8 mouse cellular contexts compared by ENCODE assay signal in the genomic region with DNA sequence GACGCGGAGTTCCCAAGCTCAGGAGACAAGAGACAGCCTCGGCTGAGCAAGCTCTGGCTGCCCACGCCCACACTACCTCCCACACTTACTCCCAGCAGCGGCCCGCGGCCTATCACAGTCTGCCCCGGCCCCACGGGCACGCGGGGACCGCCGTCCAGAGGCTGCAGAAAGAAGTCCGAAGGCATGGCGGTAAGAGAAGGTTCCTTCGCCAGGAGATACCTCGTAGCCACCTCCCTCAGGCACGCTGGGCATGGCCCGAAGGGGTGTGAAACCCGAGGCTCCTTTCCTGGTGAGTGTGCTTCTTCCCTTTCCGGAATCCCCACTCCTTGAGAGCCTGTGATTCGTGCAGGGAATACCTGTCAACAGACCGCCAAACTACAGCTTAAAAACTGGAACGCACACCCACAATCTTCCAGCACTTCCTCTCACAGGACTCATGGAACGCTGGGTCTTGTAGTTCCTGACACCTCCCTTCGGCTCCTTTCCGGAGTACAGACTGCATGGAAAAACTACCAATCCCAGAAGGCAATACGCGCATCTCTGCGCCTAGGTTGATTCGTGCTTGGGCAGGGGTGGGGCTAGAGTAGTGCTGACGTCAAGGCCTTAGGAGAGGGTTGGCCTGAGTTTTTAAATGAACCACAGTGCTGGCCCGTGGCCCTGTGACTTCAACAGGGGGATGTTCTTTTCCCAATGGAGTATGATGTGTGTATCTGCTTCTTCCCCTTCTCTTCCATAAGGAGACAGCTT. TPM values are rescaled to one million over a fixed set of nuclear protein-coding genes. Genes with fewer than 3 reads are reported as not detected.
DNase-seq lines count a peak whose midpoint lies in the region; ATAC-seq lines count a peak whose summit lies in the region.

Aplf (minus strand) TSS at position 423 of the 747 bp plus-strand sequence.

- peak within 1 kb of the TSS; percentile 81 for H3K4me2 ChIP-seq in heart, embryonic 13.5 days
- H3K4me2 ChIP-seq in liver, embryonic 12.5 days: peak within 1 kb of the TSS; percentile 85
- H3K4me2 ChIP-seq in stomach, embryonic 15.5 days: peak within 1 kb of the TSS; percentile 82

- H3K4me1 ChIP-seq in brown adipose tissue, adult 24 weeks (ENCODE audit: control insufficient read depth, insufficient read depth, insufficient read length, low read length): no peaks in the 10 kb centered on the region
- peaks cover 12% of the 10 kb centered on the region for H3K4me1 ChIP-seq in heart, embryonic 13.5 days
- peaks cover 75% of the 10 kb centered on the region for H3K4me1 ChIP-seq in liver, embryonic 12.5 days
- peaks cover 2% of the 10 kb centered on the region; the same call in 1 of the 2 replicates for H3K4me1 ChIP-seq in stomach, embryonic 15.5 days

- WGBS in heart, embryonic 13.5 days: under 1% methylated on average over 33 of the region's 33 CpGs
- WGBS in liver, embryonic 12.5 days (ENCODE audit: insufficient replicate concordance): under 1% methylated on average over 33 of the region's 33 CpGs
- WGBS in stomach, embryonic 15.5 days: under 1% methylated on average over 33 of the region's 33 CpGs

- peak; percentile 99 for ATAC-seq in heart, embryonic 13.5 days (ENCODE audit: extremely low read depth, insufficient number of reproducible peaks, low FRiP score, low TSS enrichment)
- peak; percentile 97 for ATAC-seq in liver, embryonic 12.5 days
- ATAC-seq in stomach, embryonic 15.5 days (ENCODE audit: insufficient read depth, low FRiP score, low read depth): peak; percentile 99

- no peaks in the 10 kb centered on the region for H3K9me3 ChIP-seq in heart, embryonic 13.5 days
- H3K9me3 ChIP-seq in liver, embryonic 12.5 days (replicated peaks): no peaks in the 10 kb centered on the region
- H3K9me3 ChIP-seq in stomach, embryonic 15.5 days: no peaks in the 10 kb centered on the region

- H3K4me3 ChIP-seq in brown adipose tissue, adult 24 weeks (ENCODE audit: insufficient read depth, low read depth, low read length): peak within 1 kb of the TSS; percentile 73
- H3K4me3 ChIP-seq in heart, embryonic 13.5 days: peak within 1 kb of the TSS; percentile 70
- peak within 1 kb of the TSS; percentile 85 for H3K4me3 ChIP-seq in liver, embryonic 12.5 days
- peak within 1 kb of the TSS; percentile 74 for H3K4me3 ChIP-seq in stomach, embryonic 15.5 days (replicated peaks)

- peak within 1 kb of the TSS; percentile 86 for H3K9ac ChIP-seq in heart, embryonic 13.5 days
- peak within 1 kb of the TSS; percentile 88 for H3K9ac ChIP-seq in liver, embryonic 12.5 days
- H3K9ac ChIP-seq in stomach, embryonic 15.5 days: peak within 1 kb of the TSS; percentile 49

- peak within 1 kb of the TSS; percentile 20; the same call in 1 of the 2 replicates for H3K27ac ChIP-seq in brown adipose tissue, adult 24 weeks (replicated peaks; ENCODE audit: low read depth, low read length)
- H3K27ac ChIP-seq in heart, embryonic 13.5 days (replicated peaks): peak within 1 kb of the TSS; percentile 73
- H3K27ac ChIP-seq in liver, embryonic 12.5 days: peak within 1 kb of the TSS; percentile 98
- peak within 1 kb of the TSS; percentile 85 for H3K27ac ChIP-seq in stomach, embryonic 15.5 days

- no peaks in the 10 kb centered on the region for H3K27me3 ChIP-seq in heart, embryonic 13.5 days (replicated peaks)
- H3K27me3 ChIP-seq in liver, embryonic 12.5 days (replicated peaks): no peaks in the 10 kb centered on the region
- H3K27me3 ChIP-seq in stomach, embryonic 15.5 days (replicated peaks): no peaks in the 10 kb centered on the region

- no peaks in the 10 kb centered on the region for H3K36me3 ChIP-seq in heart, embryonic 13.5 days
- peaks cover 3% of the 10 kb centered on the region; the same call in 1 of the 2 replicates for H3K36me3 ChIP-seq in liver, embryonic 12.5 days
- H3K36me3 ChIP-seq in stomach, embryonic 15.5 days: no peaks in the 10 kb centered on the region

- DNase-seq in CD4-positive, CD25-positive, alpha-beta regulatory T cell, adult 2 months (ENCODE audit: low read depth, low spot score): peak; percentile 96
- DNase-seq in fat pad, adult 2 months (ENCODE audit: extremely low read depth, low read depth, low spot score): peak; percentile 98
- peak; percentile 93 for DNase-seq in kidney, postnatal 10 days
- peak; percentile 88 to 89 for DNase-seq in natural killer cell, adult 2 months (ENCODE audit: low spot score in 2 of 2)

RNA-seq across cellular contexts. Expression of gene Aplf, which starts in this region (rescaled TPM):
- polyA plus RNA-seq in brown adipose tissue, adult 24 weeks (2012; ENCODE audit: insufficient read depth, insufficient read length, missing spikeins): 1.7 and 2.6 TPM in 2 replicates
- polyA plus RNA-seq in heart, embryonic 13.5 days (2015; fragmentation: Nextera tagmentation; extraction: Ambion mirVana): 8.4 and 8.7 TPM in 2 replicates
- 18.9 and 19.0 TPM in 2 replicates for polyA plus RNA-seq in liver, embryonic 12.5 days (2016; fragmentation: Nextera tagmentation; extraction: Ambion mirVana)
- polyA plus RNA-seq in stomach, embryonic 15.5 days (2015; fragmentation: Nextera tagmentation; extraction: Ambion mirVana): 15.6 and 16.7 TPM in 2 replicates

Comparison
In these comparisons a context has a peak if more than half of its experiments do, and no peak if none do; other contexts are left out.
1. Peak in every context shown above with its lines: DNase-seq, ATAC-seq, H3K4me3 ChIP-seq and H3K27ac ChIP-seq.
2. H3K27ac ChIP-seq: peak in every context shown above with its lines; median percentile 98 in liver, embryonic 12.5 days; 85 in stomach, embryonic 15.5 days; 73 in heart, embryonic 13.5 days; 20 in brown adipose tissue, adult 24 weeks.